Mouse (Mus musculus) layer of hippocampus, adult 9-10 months (tissue): ENCODE data around the gene Ift22.
"Not testable (repeated sequence)": the region's sequence is repeated elsewhere in the genome, so short reads cannot be mapped to it uniquely, and the experiment has no call there.

Experiments used
- DNase-seq: peaks from one replicate; pipeline ENCODE4 v3.0.0; 2022; ENCODE audit warnings: low spot score

Gene Ift22

DNA sequence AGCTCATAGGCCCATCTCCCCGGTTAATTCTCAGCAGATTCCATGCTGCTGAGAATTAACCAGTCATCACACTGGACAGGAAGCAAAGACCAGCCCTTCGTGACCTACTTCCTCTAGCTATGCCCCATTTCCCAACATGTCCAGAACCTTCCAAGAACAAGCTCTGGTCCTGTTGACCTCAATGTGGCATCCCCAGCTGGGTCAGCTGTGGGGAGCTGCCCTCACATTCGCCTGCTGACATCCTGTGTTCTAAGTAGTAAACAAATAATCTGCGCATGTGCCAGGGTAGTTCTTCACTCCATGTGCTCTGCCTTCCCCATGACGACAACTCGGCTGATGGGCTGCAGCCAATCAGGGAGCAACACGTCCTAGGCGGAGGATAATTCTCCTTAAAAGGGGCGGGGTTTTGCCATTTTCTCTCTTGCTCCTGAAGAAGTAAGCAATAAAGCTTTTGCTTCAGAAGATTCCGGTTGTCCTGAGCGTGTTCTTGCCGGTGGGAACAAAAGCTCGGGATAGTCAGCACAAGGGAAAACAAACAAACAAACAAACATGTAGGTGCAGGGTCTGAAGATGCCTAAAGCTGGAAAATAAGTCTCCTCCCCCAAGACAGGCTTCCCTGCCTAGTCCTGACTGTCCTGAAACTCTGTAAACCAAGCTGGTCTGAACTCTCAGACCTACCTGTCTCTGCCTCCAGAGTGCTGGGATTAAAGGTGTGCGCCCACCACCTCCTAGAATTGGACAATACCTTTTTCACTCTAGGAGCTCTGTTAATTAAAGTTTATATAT, 41.8 kb downstream of the Ift22 start:
- not testable (repeated sequence) for DNase-seq

- DNase-seq = no peak
These were observed 42.6 kb downstream of the Ift22 start for GRCm38 (mm10) chr5:136950521-136950920.

- no peak for DNase-seq
These were observed 44.2 kb downstream of the Ift22 start for GRCm38 (mm10) chr5:136952153-136952552.

DNA sequence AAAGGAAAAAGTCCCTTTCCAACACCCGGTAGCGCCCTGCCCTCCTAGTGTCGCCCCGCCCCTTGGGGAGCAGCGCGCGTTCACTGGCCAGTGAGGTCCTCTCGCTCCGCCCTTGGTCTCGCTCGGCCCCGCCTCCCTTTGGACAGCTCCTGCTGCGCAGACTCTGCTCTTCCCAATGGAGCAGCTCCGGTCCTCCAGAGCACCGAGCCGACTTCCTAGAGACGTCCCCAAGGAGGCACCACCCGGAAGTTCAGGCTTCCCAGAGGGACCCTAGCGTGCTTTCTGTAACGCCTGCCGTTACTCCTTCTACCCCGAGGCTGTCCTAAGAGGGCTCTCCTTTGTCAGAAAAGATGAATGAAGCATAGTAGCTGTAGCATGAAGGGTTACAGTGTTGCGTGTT, 45.1 kb downstream of the Ift22 start, which contains the start of gene Fis1:
Gene Fis1, plus strand, starts transcription at position 261 of the 400 bp plus-strand sequence.
- DNase-seq = peak; percentile 85

- DNase-seq = peak; percentile 52
These were observed 45.5 kb downstream of the Ift22 start for GRCm38 (mm10) chr5:136953440-136953951.

DNA sequence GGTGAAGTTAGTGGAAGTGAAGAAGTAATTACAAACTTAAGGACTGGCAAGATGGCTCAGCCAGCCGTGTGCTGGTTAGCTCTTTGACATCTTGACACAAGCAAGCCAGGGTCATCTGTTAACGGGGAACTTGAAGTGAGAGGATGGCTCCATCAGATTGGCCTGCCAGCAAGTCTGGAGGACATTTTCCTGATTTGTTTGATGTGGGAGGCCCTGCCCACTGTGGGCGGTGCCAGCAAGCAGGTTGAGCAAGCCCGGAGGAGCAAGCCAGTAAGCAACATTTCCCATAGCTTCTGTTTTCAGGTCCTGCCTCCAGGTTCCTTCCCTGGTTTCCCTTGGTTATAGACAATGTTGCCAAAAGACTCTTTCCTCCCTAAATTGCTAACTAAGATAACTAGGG, 47.7 kb downstream of the Ift22 start:
- no peak for DNase-seq

DNA sequence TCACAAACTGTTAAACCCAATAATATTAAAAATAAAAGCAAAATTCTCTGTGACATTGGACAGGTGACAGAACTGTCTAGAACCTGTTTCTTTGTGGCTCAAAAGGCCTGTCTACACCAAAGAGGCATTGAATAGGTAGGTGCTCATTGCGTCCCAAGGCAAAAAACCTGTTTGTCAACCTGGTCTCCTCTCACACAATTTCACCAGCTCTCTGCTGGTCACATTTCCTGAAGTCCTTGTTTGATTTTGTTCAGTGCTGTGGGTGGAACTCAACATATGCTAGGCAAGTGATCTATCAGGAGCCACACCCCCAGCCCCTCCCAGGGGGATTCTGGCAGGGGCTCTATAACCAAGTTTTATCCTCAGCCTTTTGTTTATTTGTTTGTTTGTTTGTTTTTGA, 49.3 kb downstream of the Ift22 start:
- DNase-seq = no peak

- no peak for DNase-seq
These were observed 51.1 kb downstream of the Ift22 start for GRCm38 (mm10) chr5:136958991-136959605.

DNA sequence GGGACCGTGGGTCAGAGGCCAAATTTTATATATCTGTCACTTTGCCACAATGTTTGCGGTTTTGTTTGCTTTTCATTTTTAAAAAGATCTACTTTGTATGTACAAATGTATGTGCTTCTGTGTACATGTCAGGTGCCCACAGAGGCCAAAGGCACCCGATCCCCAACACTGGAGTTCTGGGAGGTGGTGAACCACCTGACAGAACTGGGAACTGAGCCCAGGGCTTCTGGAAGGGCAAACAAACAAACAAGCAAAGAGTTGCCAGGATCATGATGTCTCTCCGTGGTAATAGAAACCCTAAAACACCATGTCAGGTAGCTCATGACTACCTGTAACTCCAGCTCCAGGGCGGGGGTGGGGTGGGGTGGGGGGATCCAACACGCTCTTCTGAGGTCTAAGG, 52.1 kb downstream of the Ift22 start:
- no peak for DNase-seq

- DNase-seq = no peak
These were observed 53.5 kb downstream of the Ift22 start for GRCm38 (mm10) chr5:136961334-136961982.

DNA sequence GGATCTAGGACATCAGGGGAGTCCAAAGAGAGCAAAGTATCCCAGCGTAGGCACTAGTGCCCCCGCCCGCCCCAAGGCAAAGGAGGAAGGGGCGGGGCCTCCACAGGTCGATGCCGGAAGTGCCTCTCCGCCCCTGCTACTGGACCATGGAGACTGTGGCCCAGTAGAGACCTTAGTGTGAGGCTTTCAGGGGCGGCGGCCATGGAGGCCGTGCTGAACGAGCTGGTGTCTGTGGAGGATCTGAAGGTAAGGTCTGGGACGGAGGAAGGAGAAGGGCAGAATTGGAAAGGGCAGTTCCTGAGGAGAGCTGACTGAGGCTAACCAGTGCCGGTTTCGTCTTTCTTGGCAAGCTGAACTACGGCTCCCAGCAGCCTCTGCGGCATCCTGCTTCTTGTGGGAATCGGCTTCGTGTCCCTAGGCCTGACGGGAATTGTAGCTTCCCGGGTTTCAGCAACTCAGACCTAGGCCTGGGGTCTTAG, 54.1 kb downstream of the Ift22 start:
- peak; percentile 86 for DNase-seq

GRCm38 (mm10) chr5:136962501-136962900, 54.6 kb downstream of the Ift22 start:
- DNase-seq = peak; percentile 71

- DNase-seq = no peak
These were observed 55.1 kb downstream of the Ift22 start for GRCm38 (mm10) chr5:136962966-136963540.
